Mouse (Mus musculus): ENCODE measurements around the gene Spint1.

GRCm38 (mm10) chr2:119240075-119240818 lies 3.1 kb downstream of the Spint1 start:
- TF ChIP-seq POLR2A (IDR thresholded peaks at IDR 0.05; ENCODE audit: insufficient read depth, low read length) (no peak), CTCF (IDR thresholded peaks at IDR 0.05; ENCODE audit: low read depth, low read length) (no peak)
